Mouse (Mus musculus) liver, embryonic 12.5 days (tissue): ENCODE results near the gene Gas1. TPM values are rescaled to one million over a fixed set of nuclear protein-coding genes. Genes with fewer than 3 reads are reported as not detected.

Experiments
- ATAC-seq: fragments of 200-750 bp; cut with Nextera tagmentation; 2 replicates; pipeline ENCODE4 v1.8.0; 2017; ENCODE audit warnings: moderate number of reproducible peaks, mild to moderate bottlenecking, moderate library complexity
- H3K27ac ChIP-seq: fragments of 300-500 bp; sonication (generic); 2 replicates; pipeline ENCODE4 v1.5.1; 2016; ENCODE audit warnings: mild to moderate bottlenecking
- H3K27me3 ChIP-seq: fragments of 300-500 bp; sonication (generic); replicated peaks from 2 replicates; pipeline ENCODE4 v1.6.1; 2016; ENCODE audit warnings: mild to moderate bottlenecking, moderate library complexity
- H3K36me3 ChIP-seq: fragments of 300-500 bp; sonication (generic); 2 replicates; pipeline ENCODE4 v1.6.1; 2016; ENCODE audit warnings: mild to moderate bottlenecking, moderate library complexity
- H3K4me1 ChIP-seq: fragments of 300-500 bp; sonication (generic); 2 replicates; pipeline ENCODE4 v1.6.1; 2016
- H3K4me2 ChIP-seq: fragments of 300-500 bp; sonication (generic); 2 replicates; pipeline ENCODE4 v1.6.1; 2016; ENCODE audit warnings: mild to moderate bottlenecking, moderate library complexity
- H3K4me3 ChIP-seq: fragments of 300-500 bp; sonication (generic); 2 replicates; pipeline ENCODE4 v1.5.1; 2016; ENCODE audit warnings: mild to moderate bottlenecking, moderate library complexity
- H3K9ac ChIP-seq: fragments of 300-500 bp; sonication (generic); 2 replicates; pipeline ENCODE4 v1.6.1; 2016; ENCODE audit warnings: mild to moderate bottlenecking, moderate library complexity
- H3K9me3 ChIP-seq: fragments of 300-500 bp; sonication (generic); replicated peaks from 2 replicates; pipeline ENCODE4 v1.6.1; 2016; ENCODE audit warnings: mild to moderate bottlenecking, moderate library complexity
- WGBS: fragments of 180-500 bp; shearing (Covaris S2); methylation state at CpG from one replicate; pipeline ENCODE4 v1.1.7; 2016; ENCODE audit not compliant: insufficient replicate concordance; 5-methylcytosine and 5-hydroxymethylcytosine counted together
- polyA plus RNA-seq: library from polyadenylated mRNA; unstranded; fragments of >200 nt; fragmentation: Nextera tagmentation; extraction: Ambion mirVana; gene quantifications from 2 replicates; pipeline ENCODE4 v1.2.1, GENCODE M21; 2016

Gene Gas1
- polyA plus RNA-seq, 1 experiment from 2014 or later, result 11.9 TPM

- 68% methylated on average over 5 of the region's 5 CpGs for WGBS
- ATAC-seq, result no peak
Observed at GRCm38 (mm10) chr13:60134439-60134799, 42.7 kb downstream of the Gas1 start.

GRCm38 (mm10) chr13:60133716-60134438, 43.3 kb downstream of the Gas1 start:
- Histone ChIP-seq H3K36me3 (no peaks in the 10 kb centered on the region), H3K4me3 (no peak overlapping the region), H3K27ac (no peak overlapping the region), H3K4me1 (no peaks in the 10 kb centered on the region), H3K4me2 (no peak overlapping the region), H3K27me3 (0 out of 2 replicates have a peak, but pooled peaks cover 2% of the 10 kb centered on the region), H3K9ac (no peak overlapping the region), H3K9me3 (no peaks in the 10 kb centered on the region)
- WGBS, result 52% methylated on average over 10 of the region's 10 CpGs
- ATAC-seq, result no peak

More at GRCm38 (mm10) chr13:60134439-60134799, 42.7 kb downstream of the Gas1 start:
- Histone ChIP-seq H3K4me3 (no peak overlapping the region), H3K4me1 (no peaks in the 10 kb centered on the region), H3K27ac (no peak overlapping the region), H3K27me3 (0 out of 2 replicates have a peak, but pooled peaks cover 2% of the 10 kb centered on the region), H3K9me3 (no peaks in the 10 kb centered on the region), H3K9ac (no peak overlapping the region), H3K36me3 (no peaks in the 10 kb centered on the region), H3K4me2 (no peak overlapping the region)

- no peaks in the 10 kb centered on the region for H3K36me3 ChIP-seq
- H3K4me1 ChIP-seq, result no peaks in the 10 kb centered on the region
- no peak for ATAC-seq
- H3K27ac ChIP-seq, result no peak overlapping the region
- H3K9ac ChIP-seq, result no peak overlapping the region
- no peak overlapping the region for H3K4me3 ChIP-seq
- H3K9me3 ChIP-seq, result no peaks in the 10 kb centered on the region
- 61% methylated on average over 13 of the region's 13 CpGs for WGBS
- peaks cover 2% of the 10 kb centered on the region; the same call in 1 of the 2 replicates for H3K27me3 ChIP-seq
- H3K4me2 ChIP-seq, result no peak overlapping the region
Observed at GRCm38 (mm10) chr13:60131771-60132170, 45.4 kb downstream of the Gas1 start.

GRCm38 (mm10) chr13:60129541-60129940, 47.6 kb downstream of the Gas1 start:
- 63% methylated on average over 9 of the region's 9 CpGs for whole genome bisulfite sequencing
- H3K4me3 ChIP-seq, result no peak overlapping the region

GRCm38 (mm10) chr13:60126338-60126737, 50.8 kb downstream of the Gas1 start:
- Histone ChIP-seq H3K27me3 (peaks cover 8% of the 10 kb centered on the region; the same call in 1 of the 2 replicates), H3K36me3 (no peaks in the 10 kb centered on the region), H3K4me3 (no peak overlapping the region), H3K9ac (no peak overlapping the region), H3K27ac (no peak overlapping the region), H3K4me2 (no peak overlapping the region), H3K4me1 (no peaks in the 10 kb centered on the region), H3K9me3 (no peaks in the 10 kb centered on the region)
- ATAC-seq, result no peak
- 54% methylated on average over 19 of the region's 19 CpGs for WGBS

More at GRCm38 (mm10) chr13:60129541-60129940, 47.6 kb downstream of the Gas1 start:
- Histone ChIP-seq H3K4me1 (no peaks in the 10 kb centered on the region), H3K9ac (no peak overlapping the region), H3K36me3 (no peaks in the 10 kb centered on the region), H3K27me3 (peaks cover 7% of the 10 kb centered on the region; the same call in 1 of the 2 replicates), H3K4me2 (no peak overlapping the region), H3K9me3 (no peaks in the 10 kb centered on the region), H3K27ac (no peak overlapping the region)
- ATAC-seq, result no peak

GRCm38 (mm10) chr13:60125501-60126305, 51.5 kb downstream of the Gas1 start:
- no peak for ATAC-seq
- Histone ChIP-seq H3K9ac (no peak overlapping the region), H3K36me3 (no peaks in the 10 kb centered on the region), H3K9me3 (no peaks in the 10 kb centered on the region), H3K27ac (no peak overlapping the region), H3K4me2 (no peak overlapping the region), H3K4me3 (no peak overlapping the region), H3K4me1 (no peaks in the 10 kb centered on the region), H3K27me3 (peaks cover 8% of the 10 kb centered on the region; the same call in 1 of the 2 replicates)
- WGBS, result 48% methylated on average over 13 of the region's 13 CpGs

- Histone ChIP-seq H3K9me3 (no peaks in the 10 kb centered on the region), H3K4me3 (no peak overlapping the region), H3K4me1 (no peaks in the 10 kb centered on the region), H3K9ac (no peak overlapping the region), H3K4me2 (no peak overlapping the region), H3K27ac (no peak overlapping the region), H3K27me3 (peaks cover 8% of the 10 kb centered on the region; the same call in 1 of the 2 replicates), H3K36me3 (no peaks in the 10 kb centered on the region)
- 55% methylated on average over 3 of the region's 3 CpGs for WGBS
- no peak for ATAC-seq
Observed at GRCm38 (mm10) chr13:60125020-60125419, 52.1 kb downstream of the Gas1 start.

GRCm38 (mm10) chr13:60124456-60124855, 52.7 kb downstream of the Gas1 start:
- Histone ChIP-seq H3K9me3 (no peaks in the 10 kb centered on the region), H3K27me3 (peaks cover 8% of the 10 kb centered on the region; the same call in 1 of the 2 replicates), H3K4me3 (no peak overlapping the region), H3K27ac (no peak overlapping the region), H3K4me1 (no peaks in the 10 kb centered on the region), H3K9ac (no peak overlapping the region), H3K36me3 (no peaks in the 10 kb centered on the region), H3K4me2 (no peak overlapping the region)
- 68% methylated on average over 7 of the region's 7 CpGs for whole genome bisulfite sequencing
- ATAC-seq, result no peak
